Mouse (Mus musculus) brown adipose tissue, adult 24 weeks (tissue): Measurements from ENCODE around the gene Topaz1. TPM values are rescaled to one million over a fixed set of nuclear protein-coding genes. Genes with fewer than 3 reads are reported as not detected.

Experiments used
- H3K27ac ChIP-seq: fragments of 200-500 bp; replicated peaks from 2 replicates; pipeline ENCODE4 v1.5.1; 2012; ENCODE audit warnings: low read depth, mild to moderate bottlenecking, low read length
- H3K4me1 ChIP-seq: fragments of 200-500 bp; 2 replicates; pipeline ENCODE4 v1.6.1; 2012; ENCODE audit warnings: low read length, mixed read lengths; ENCODE audit not compliant: control insufficient read depth, insufficient read depth, insufficient read length
- H3K4me3 ChIP-seq: fragments of 200-500 bp; 2 replicates; pipeline ENCODE4 v1.5.1; 2012; ENCODE audit warnings: low read depth, mild to moderate bottlenecking, low read length, moderate library complexity; ENCODE audit not compliant: insufficient read depth
- polyA plus RNA-seq: library from polyadenylated mRNA; stranded (reverse); fragments of >200 nt; gene quantifications from 2 replicates; pipeline ENCODE4 v1.2.4, GENCODE M21; 2012; ENCODE audit not compliant: missing spikeins, insufficient read depth, insufficient read length

Gene Topaz1
- not detected in 2 replicates for polyA plus RNA-seq

DNA sequence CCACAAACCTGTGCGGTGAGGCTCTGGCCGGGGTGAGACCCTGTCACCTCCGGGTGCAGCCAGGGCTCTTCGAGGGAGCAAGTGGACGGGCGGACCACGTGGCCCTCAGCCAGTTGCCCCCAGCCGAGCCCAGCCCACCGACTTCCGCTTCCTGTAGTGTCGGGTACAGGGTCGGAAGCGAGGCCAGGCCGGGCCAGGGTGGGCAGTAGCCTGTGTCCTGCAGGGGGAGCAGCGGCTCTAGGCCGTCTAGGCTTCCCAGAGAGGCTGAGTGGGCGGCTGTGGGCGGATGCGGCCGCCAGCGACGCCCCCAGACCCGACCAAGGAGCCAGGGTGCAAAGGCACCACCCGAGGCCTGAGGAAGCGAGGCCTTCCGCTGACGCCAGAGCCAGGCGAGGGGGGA is at the start of gene Topaz1:
Gene Topaz1 (plus strand): TSS at position 287 of the 400 bp plus-strand sequence.
- Histone ChIP-seq H3K27ac (no peak within 1 kb of the TSS), H3K4me3 (no peak within 1 kb of the TSS), H3K4me1 (no peaks in the 10 kb centered on the region)

DNA sequence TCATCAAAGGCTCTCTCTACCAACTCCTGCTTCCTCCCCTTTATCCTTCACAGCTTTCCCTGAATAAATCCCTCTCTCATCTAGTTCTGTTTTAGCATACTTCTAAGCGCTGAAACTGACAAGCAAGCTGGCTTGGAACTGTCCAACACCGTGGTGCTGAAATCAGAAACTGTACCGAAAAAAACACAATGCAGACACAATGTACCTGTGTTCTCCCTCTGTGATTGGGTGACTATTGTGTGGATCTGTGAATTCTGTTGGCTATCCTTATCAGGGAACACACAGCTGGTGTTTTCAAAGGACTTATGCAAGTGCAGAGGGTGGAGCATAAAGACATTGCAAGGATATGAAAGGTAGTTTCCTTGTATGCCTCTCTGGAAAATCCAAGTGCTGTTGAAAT is 45.3 kb upstream of the Topaz1 start:
- Histone ChIP-seq H3K4me3 (no peak overlapping the region), H3K27ac (no peak overlapping the region), H3K4me1 (no peaks in the 10 kb centered on the region)

DNA sequence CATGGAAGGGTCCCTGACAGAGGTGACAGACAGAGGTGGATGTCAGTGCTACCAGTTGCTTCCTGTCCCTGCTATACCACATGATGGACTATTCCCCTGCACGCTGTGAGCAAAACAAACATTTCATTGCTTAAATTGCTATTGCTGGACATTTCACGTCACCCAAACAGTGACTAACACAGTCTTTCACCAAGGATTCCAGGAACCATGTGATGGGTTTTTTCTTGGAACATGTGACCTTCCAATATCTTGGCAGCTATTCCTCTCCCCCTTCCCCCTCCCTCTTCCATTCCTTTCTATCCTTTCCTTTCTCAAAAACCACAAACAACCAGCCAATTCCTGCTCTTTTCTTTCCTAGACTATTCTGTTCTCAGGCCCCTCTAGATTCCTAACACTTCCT is 33.3 kb upstream of the Topaz1 start:
- H3K4me3 ChIP-seq: no peak overlapping the region
- H3K27ac ChIP-seq: no peak overlapping the region
- no peaks in the 10 kb centered on the region for H3K4me1 ChIP-seq

DNA sequence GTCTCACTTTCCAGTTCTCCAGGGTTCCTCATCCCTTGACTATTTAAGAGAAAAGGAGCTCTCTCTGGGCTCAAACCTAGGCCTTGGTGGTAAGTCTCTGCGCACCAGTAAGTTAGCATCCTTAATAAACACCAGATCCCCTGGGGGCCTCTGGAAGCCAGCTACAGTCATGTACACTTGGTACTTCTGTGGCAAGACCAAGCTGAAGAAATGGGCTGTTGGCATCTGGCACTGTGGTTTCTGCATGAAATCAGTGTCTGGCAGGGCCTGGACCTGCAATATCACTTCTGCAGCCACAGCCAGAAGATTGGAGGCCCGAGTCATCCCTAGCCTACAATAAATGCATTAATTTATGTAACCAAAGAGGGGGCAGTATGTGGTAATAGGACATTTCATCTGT is 32.1 kb upstream of the Topaz1 start:
- no peaks in the 10 kb centered on the region for H3K4me1 ChIP-seq
- H3K27ac ChIP-seq: no peak overlapping the region
- H3K4me3 ChIP-seq: no peak overlapping the region

DNA sequence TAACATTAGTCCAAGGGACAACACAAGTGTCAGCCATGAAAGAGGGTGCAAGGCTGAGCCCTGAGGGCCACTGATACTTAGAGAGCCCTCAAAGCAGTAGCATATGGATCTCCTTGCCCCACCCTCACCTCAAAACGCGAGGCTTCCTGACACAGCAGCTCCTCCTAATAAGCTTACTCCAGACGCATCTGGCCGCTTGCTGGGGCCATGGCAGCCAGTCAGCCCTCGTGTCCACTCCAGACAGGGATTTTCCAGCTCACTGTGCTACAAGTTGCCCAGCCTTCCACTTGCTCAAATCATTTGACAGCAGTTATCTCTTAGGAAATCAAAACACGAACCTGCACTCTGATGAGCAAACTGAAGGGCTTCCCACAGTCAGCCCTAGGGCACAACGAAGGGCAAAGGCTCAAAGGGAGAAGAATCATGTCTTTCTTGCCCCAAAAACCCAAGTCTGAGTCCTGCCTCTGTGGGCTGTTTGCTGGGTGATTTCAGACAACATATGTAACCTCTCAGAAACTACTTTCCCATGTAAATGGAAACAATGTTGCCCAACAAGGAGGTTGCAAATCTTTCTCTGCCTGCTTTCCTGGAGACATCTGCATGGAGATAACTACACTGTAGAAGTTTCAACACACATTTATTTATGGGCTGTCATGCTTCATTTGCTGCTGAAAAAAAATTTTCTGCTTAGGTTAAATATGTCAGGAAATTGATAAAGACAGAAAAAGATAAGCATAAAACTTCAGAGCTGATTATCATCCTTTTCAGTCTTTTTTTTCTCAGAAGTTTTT is 30.8 kb upstream of the Topaz1 start:
- Histone ChIP-seq H3K4me3 (no peak overlapping the region), H3K27ac (no peak overlapping the region), H3K4me1 (no peaks in the 10 kb centered on the region)

DNA sequence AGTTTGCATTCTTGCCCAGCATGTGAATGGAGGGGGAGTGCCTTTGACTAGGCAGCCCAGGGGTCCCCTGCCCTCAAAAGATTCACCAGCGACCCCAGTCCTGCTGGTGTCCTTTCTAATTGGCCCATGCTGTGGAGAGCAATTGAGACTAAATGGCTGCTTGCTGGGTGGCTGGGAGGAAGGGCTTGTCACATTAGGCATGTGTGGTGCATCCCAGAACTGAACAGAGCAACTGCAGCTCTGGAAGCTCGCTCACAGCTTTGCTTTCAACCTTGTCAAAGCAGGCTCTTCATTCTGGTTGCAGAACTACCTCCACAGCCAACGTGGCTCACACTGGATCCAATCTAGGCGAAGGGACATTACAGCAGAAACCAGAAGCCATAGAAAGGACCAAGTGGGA is 24.9 kb upstream of the Topaz1 start:
- no peaks in the 10 kb centered on the region for H3K4me1 ChIP-seq
- no peak overlapping the region for H3K4me3 ChIP-seq
- H3K27ac ChIP-seq: no peak overlapping the region

DNA sequence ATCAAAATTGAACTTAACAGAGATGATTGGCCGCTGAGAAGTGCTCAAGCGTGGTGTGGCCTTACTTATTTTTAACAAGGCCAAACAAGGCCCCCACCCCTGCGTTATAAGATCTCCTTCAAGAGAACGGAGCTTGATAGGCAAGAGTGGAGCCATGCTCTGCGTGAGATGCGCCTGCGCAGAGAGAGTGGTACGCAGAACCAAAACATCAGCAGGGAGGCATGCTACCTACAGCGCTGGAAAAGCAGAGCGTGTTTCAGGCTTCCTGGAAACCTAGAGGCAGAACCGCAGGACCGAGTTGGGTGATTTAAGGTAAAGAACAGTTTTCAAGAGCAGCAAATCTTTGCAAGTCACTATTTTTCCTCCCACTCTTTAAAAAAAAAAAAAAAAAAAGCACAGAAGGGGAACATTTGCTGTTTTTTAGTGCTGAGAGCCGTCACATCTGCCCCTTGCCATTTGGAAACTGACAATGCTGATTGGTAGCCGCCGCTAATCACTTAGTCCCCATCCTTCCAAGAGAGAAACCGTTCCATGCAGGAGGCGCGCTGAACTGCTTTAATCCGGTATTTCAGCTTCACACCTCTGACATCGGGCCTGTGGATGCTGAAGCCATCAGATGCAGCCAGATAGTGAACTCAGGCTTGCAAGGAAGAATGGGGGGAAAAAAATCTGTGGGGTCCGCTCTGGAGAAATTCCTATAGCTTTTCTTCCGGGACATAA is 21.9 kb upstream of the Topaz1 start:
- H3K4me1 ChIP-seq: no peaks in the 10 kb centered on the region
- H3K4me3 ChIP-seq: no peak overlapping the region
- H3K27ac ChIP-seq: no peak overlapping the region

DNA sequence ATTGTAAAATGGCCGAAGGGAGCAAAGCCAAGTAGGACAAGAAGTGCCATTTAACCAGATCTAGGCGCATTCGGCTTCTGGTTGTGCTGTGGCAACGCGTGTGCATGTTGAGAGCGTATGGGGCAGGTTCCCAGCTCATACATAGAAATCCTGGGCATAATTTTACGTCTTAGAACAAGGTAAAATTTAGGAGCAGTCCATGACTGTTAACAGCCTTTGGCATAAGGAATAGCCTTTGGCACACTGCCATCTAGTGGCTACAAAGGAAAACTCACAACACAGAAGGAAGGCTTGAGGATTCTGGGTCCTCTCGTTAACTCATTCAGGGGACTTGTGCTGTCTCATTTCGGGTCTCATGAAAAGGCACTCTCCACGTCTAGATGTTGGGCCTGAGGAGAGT is 17.6 kb upstream of the Topaz1 start:
- Histone ChIP-seq H3K27ac (no peak overlapping the region), H3K4me1 (no peaks in the 10 kb centered on the region), H3K4me3 (no peak overlapping the region)

DNA sequence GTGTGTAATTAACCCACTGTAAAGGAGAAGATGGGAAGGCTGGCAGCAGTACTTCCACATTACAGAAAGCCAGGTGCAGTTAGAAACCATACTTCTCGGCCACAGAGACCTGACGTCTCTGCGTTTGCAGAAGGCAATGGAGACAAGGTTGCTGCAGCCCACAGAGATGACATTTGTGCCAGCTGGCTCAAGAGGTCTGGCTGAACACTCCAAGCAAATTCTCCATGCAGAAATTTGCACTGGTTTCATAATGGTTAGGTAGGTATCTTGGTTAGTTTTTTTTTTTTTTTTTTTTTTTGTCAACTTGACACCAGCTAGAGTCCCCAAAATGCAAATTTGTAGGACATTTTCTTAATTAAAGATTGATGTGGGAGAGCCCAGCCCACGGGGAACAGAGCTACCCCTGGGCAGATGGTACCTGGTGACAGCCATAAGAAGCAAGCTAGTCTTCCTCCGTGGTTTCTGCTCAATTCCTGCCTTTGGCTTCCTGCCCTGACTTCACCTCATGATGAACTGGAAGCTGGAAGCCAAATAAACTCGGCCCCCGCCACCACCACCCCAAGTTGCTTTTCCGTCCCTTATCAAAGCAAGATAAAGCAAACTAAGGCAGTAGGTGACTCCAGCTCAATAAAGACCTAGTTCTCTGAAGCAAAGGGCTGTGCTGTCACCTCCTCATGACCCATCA is 14.9 kb upstream of the Topaz1 start:
- H3K27ac ChIP-seq: no peak overlapping the region
- H3K4me1 ChIP-seq: no peaks in the 10 kb centered on the region
- 0 out of 2 replicates have a peak overlapping the region, but pooled peaks have one; percentile 26 for H3K4me3 ChIP-seq

DNA sequence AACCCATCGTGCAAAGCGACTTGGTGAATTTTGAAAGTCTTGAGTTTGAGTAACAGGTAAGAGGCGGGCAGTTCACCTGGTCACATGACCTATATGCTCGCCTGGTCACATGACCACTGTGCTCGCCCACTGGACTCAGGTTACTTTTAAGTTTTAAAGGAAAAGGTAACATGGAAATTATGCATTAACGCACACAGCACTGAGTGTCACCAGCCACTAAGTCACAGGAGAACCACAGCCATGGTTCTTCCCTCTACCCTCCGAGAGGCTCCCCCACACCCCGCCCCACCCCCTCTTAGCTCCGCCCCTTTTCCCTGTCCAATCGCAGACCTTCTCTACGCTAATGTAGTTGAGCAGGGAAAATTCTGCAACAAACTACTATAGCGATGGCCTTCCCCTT is 13.9 kb upstream of the Topaz1 start:
- Histone ChIP-seq H3K4me1 (no peaks in the 10 kb centered on the region), H3K4me3 (peak overlapping the region; percentile 26), H3K27ac (no peak overlapping the region)

DNA sequence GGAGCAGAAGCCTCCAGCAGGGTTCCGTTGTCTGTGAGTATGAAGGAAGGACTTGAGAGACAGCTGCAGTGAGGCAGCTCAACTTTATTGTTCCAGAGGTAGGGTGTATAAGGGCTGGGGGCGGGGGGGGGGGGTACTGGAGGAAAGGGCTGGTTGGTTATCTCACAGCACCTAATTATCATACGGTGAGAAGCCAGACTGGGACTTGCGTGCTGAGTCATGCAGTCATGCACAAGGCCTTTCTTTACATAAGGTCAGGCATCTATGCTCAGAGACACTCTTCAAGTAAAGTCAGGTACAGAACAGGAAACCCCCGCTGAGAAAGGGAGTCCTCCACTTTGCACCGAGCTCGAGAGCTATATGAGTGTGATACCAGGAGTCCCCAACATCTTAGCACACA is 12.2 kb upstream of the Topaz1 start:
- Histone ChIP-seq H3K27ac (no peak overlapping the region), H3K4me1 (no peaks in the 10 kb centered on the region), H3K4me3 (no peak overlapping the region)

DNA sequence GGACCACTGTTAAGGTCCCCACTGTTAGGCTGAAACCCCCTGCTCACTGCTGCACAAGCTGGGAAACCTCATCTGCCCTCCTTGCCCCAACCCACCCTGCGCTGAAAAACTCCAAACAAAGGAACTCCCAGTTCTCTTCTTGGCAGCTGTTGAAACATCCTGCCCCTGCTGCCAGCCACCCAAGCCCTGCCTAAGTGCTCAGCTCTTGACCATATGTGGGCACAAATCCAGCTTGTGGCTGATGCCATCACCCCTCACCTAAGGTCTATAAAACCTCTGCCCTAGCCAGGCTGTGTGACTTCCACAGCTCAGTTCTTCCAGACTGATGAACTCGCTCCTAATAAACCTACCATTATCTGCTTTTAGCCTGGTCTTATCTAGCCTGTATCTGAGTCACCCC is 11.1 kb upstream of the Topaz1 start:
- Histone ChIP-seq H3K27ac (no peak overlapping the region), H3K4me3 (no peak overlapping the region), H3K4me1 (no peaks in the 10 kb centered on the region)

DNA sequence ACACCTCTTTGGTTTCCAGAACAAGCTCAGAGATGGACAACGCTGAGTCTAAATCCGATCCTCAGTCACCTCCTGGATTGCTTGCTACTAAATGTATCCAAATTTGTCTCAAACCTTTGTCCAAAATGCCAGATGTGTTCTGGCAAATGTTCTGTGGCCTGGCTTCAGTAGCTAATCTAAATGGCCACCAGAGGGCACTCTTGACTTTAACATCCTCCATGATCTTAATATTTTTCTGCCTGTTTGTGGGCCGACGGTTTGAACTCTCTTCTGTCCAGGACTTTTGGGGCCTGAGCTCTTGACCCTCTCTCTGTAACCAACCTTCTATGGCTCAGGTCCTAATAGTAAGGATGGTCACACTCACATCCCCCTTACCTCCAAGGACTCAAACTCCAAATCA is 10.4 kb upstream of the Topaz1 start:
- Histone ChIP-seq H3K27ac (no peak overlapping the region), H3K4me1 (no peaks in the 10 kb centered on the region), H3K4me3 (no peak overlapping the region)

DNA sequence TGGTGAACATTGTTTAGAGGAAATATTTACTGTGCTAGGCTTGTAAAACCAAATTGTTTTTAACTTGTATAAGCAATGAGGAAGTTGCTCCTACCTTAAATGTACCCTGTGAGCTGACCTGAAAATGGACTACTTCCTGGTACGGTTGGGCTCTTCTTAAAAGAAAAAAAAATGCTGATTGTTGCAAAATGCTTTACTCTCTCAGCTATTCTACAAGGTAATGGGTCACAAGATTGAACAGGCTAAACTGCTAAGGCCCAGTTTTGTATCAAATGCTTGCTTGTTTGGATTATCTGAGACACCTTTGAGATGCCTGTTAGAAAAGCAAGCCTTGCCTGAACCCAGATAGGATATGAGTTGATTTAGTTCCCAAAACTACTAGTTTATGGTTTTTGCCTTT is 1.3 kb upstream of the Topaz1 start:
- Histone ChIP-seq H3K27ac (no peak overlapping the region), H3K4me3 (no peak overlapping the region), H3K4me1 (no peaks in the 10 kb centered on the region)

DNA sequence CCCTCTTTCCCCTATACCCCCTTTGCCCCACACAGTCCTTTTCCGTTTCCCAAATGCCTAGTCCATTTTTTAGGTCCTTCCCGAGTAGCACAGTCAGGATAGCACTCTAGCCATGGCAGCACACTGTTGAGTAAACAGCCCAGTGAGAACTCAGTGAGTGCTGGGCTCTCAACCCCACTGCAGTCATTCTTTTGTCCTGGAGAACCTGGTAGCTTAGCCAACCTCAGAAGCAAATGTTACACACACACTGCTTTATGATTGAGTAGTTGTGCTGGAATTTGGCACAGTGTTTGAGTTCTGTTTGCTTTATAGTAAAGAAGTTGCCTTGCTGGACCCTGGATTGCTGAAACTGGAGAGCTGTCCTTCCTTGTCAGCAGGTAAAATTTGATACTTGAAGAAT is 10.5 kb downstream of the Topaz1 start:
- Histone ChIP-seq H3K4me3 (no peak overlapping the region), H3K27ac (no peak overlapping the region), H3K4me1 (no peaks in the 10 kb centered on the region)
